26 mouse cellular contexts compared by ENCODE assay signal in the genomic region with DNA sequence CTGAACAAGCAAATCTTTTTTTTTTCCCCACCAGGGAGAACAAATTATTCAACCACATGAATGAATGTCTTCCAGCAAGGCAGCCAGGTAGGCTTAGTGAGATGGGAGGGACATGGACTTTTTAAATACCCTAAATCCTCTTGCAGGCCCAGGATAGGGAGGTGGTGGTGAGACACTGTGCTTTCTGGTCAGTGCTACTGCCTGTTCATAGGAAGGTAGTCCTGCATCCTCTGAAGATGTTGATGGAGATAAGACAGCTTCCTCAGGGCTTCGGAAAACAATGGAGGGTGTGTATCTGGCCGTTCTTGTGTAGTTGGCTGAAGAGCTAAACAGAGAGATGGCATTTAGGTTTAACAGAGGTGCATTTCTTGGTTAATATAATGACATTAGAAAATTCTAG. TPM values are rescaled to one million over a fixed set of nuclear protein-coding genes. Genes with fewer than 3 reads are reported as not detected.
"Had no signal": no experiment of that assay in that cellular context is flagged by ENCODE, and none has a peak within 500 bp of the region (broad histone marks: within the 10 kb centered on the region; RNA-seq: fewer than 3 reads in every experiment).

No protein-coding gene starts in this region.

- ATAC-seq: hindbrain, embryonic 16.5 days; inflammation-experienced regulatory T-cells, adult 6 months; intestine, embryonic 15.5 days; intestine, postnatal 0 days; liver, embryonic 12.5 days had no signal

- H3K27me3 ChIP-seq: hindbrain, embryonic 12.5 days; intestine, embryonic 15.5 days; limb, embryonic 13.5 days; limb, embryonic 15.5 days; liver, embryonic 12.5 days had no signal

- H3K9me3 ChIP-seq: hindbrain, embryonic 10.5 days; hindbrain, embryonic 12.5 days; intestine, embryonic 15.5 days; limb, embryonic 13.5 days; limb, embryonic 15.5 days; liver, embryonic 12.5 days had no signal

- H3K27ac ChIP-seq: hindbrain, embryonic 10.5 days; hindbrain, embryonic 12.5 days; hindbrain, embryonic 14.5 days; intestine, embryonic 15.5 days; layer of hippocampus, adult 2 months; limb, embryonic 13.5 days; limb, embryonic 15.5 days; liver, embryonic 12.5 days; liver, embryonic 14.5 days had no signal

- H3K4me3 ChIP-seq: gastrocnemius, adult 2 months; hindbrain, embryonic 10.5 days; hindbrain, embryonic 12.5 days; intestine, embryonic 15.5 days; layer of hippocampus, adult 2 months; limb, embryonic 13.5 days; limb, embryonic 15.5 days; liver, embryonic 12.5 days had no signal

- H3K36me3 ChIP-seq: hindbrain, embryonic 10.5 days; hindbrain, embryonic 12.5 days; intestine, embryonic 15.5 days; limb, embryonic 13.5 days; limb, embryonic 15.5 days; liver, embryonic 12.5 days had no signal

- DNase-seq: gastrocnemius, adult 2 months; gastrocnemius, postnatal 10 days; gastrocnemius, postnatal 25 days; heart, postnatal 4 days; kidney, adult 18-20 months; kidney, adult 8-10 months; kidney, postnatal 10 days; kidney, postnatal 25 days; kidney, postnatal 4 days; layer of hippocampus, postnatal 36 days; left cerebral cortex, postnatal 4 days had no signal

- H3K9ac ChIP-seq: hindbrain, embryonic 12.5 days; hindbrain, embryonic 14.5 days; intestine, embryonic 15.5 days; limb, embryonic 13.5 days; limb, embryonic 15.5 days; liver, embryonic 12.5 days; liver, embryonic 14.5 days had no signal

- H3K4me2 ChIP-seq: heart, embryonic 11.5 days; hindbrain, embryonic 12.5 days; hindbrain, embryonic 14.5 days; intestine, embryonic 15.5 days; limb, embryonic 13.5 days; limb, embryonic 15.5 days; liver, embryonic 12.5 days had no signal

- H3K4me1 ChIP-seq: hindbrain, embryonic 10.5 days; hindbrain, embryonic 12.5 days; intestine, embryonic 15.5 days; limb, embryonic 13.5 days; limb, embryonic 15.5 days; liver, embryonic 12.5 days had no signal

RNA-seq across cellular contexts. Expression of a gene that starts 35.1 kb away (rescaled TPM):
- total RNA-seq: left cerebral cortex, postnatal 25 days had no signal
- polyA plus RNA-seq: liver, adult 2 months had no signal
